ENCODE assay signal across 11 mouse cellular contexts in genomic region chr11:50674390-50674789, GRCm38 (mm10).
DNase-seq lines count a peak whose midpoint lies in the region; ATAC-seq and TF ChIP-seq lines count a peak whose summit lies in the region.
"Had no signal": no experiment of that assay in that cellular context is flagged by ENCODE, and none has a peak within 500 bp of the region (broad histone marks: within the 10 kb centered on the region; RNA-seq: fewer than 3 reads in every experiment).

No protein-coding gene starts in this region.

- H3K9ac ChIP-seq in midbrain, embryonic 14.5 days (replicated peaks; ENCODE audit: low read length): no peak overlapping the region
- H3K9ac ChIP-seq in forebrain, embryonic 12.5 days: no peak overlapping the region
- H3K9ac ChIP-seq: midbrain, embryonic 12.5 days had no signal

- no peaks in the 10 kb centered on the region for H3K9me3 ChIP-seq in midbrain, embryonic 14.5 days (ENCODE audit: control insufficient read depth, low read length)
- H3K9me3 ChIP-seq in forebrain, embryonic 12.5 days: no peaks in the 10 kb centered on the region
- H3K9me3 ChIP-seq: midbrain, embryonic 12.5 days had no signal

- no peak overlapping the region for H3K4me3 ChIP-seq in midbrain, embryonic 14.5 days (replicated peaks; ENCODE audit: low read depth, low read length)
- H3K4me3 ChIP-seq in layer of hippocampus, adult 2 months: no peak overlapping the region
- H3K4me3 ChIP-seq in forebrain, embryonic 12.5 days (replicated peaks): no peak overlapping the region
- H3K4me3 ChIP-seq: midbrain, embryonic 12.5 days had no signal

- 82% methylated on average over 9 of the region's 9 CpGs for WGBS in midbrain, embryonic 14.5 days
- WGBS in forebrain, embryonic 12.5 days: 82% methylated on average over 9 of the region's 9 CpGs

- ATAC-seq in midbrain, embryonic 14.5 days (ENCODE audit: low FRiP score, low TSS enrichment): no peak
- no peak for ATAC-seq in forebrain, embryonic 12.5 days (ENCODE audit: low FRiP score)

- H3K4me2 ChIP-seq in midbrain, embryonic 14.5 days (ENCODE audit: low read length): no peak overlapping the region
- no peak overlapping the region for H3K4me2 ChIP-seq in forebrain, embryonic 12.5 days
- H3K4me2 ChIP-seq: midbrain, embryonic 12.5 days had no signal

- H3K27me3 ChIP-seq in midbrain, embryonic 14.5 days (ENCODE audit: control insufficient read depth, insufficient read depth, low read length): no peaks in the 10 kb centered on the region
- H3K27me3 ChIP-seq in forebrain, embryonic 12.5 days: no peaks in the 10 kb centered on the region
- H3K27me3 ChIP-seq: midbrain, embryonic 12.5 days had no signal

- no peaks in the 10 kb centered on the region for H3K36me3 ChIP-seq in midbrain, embryonic 14.5 days (ENCODE audit: control insufficient read depth, insufficient read depth, low read length)
- no peaks in the 10 kb centered on the region for H3K36me3 ChIP-seq in forebrain, embryonic 12.5 days (replicated peaks)
- H3K36me3 ChIP-seq: midbrain, embryonic 12.5 days had no signal

- H3K4me1 ChIP-seq in midbrain, embryonic 14.5 days (ENCODE audit: control insufficient read depth, insufficient read depth, low read length): no peaks in the 10 kb centered on the region
- H3K4me1 ChIP-seq in forebrain, embryonic 12.5 days: no peaks in the 10 kb centered on the region; the same call in 1 of the 2 replicates
- H3K4me1 ChIP-seq: midbrain, embryonic 12.5 days had no signal

- TF ChIP-seq CTCF in layer of hippocampus, adult 2 months (conservative IDR thresholded peaks at IDR 0.05): no peak

- DNase-seq in cerebellum, adult 11-12 months: peak; percentile 21
- no peak for DNase-seq in cerebellum, adult 18-20 months
- peak; percentile 74 for DNase-seq in adipocyte (ENCODE audit: low spot score)
- peak; percentile 72 to 79 for DNase-seq in heart, adult 9 months (ENCODE audit: low spot score in 2 of 2)
- peak; percentile 78 for DNase-seq in lung, postnatal 10 days
- DNase-seq in midbrain, embryonic 14.5 days: no peak
- no peak for DNase-seq in layer of hippocampus, adult 2 months (ENCODE audit: low spot score in 2 of 2)
- DNase-seq: B cell, adult 2 months; thymus, postnatal 36 days had no signal

- H3K27ac ChIP-seq in midbrain, embryonic 14.5 days (replicated peaks; ENCODE audit: low read depth, low read length): no peak overlapping the region
- H3K27ac ChIP-seq in layer of hippocampus, adult 2 months: no peak overlapping the region
- no peak overlapping the region for H3K27ac ChIP-seq in forebrain, embryonic 12.5 days
- H3K27ac ChIP-seq: midbrain, embryonic 12.5 days had no signal

Comparison
In these comparisons a context has a peak if more than half of its experiments do, and no peak if none do; other contexts are left out.
1. DNase-seq: peak in cerebellum, adult 11-12 months (single experiment), adipocyte (single experiment), heart, adult 9 months (2 of 2) and lung, postnatal 10 days (single experiment); none in cerebellum, adult 18-20 months (0 of 2), midbrain, embryonic 14.5 days (single experiment) and layer of hippocampus, adult 2 months (0 of 2).